Mouse (Mus musculus): ENCODE measurements around the gene Fbxo28. TPM values are rescaled to one million over a fixed set of nuclear protein-coding genes. Genes with fewer than 3 reads are reported as not detected.
A peak's percentile ranks its signal among the peaks of the same experiment; 100 is the strongest.

The Fbxo28 gene
- polyA plus RNA-seq, 1 experiment from 2014 or later, result 22.4 TPM

GRCm38 (mm10) chr1:182282091-182283075 lies 59.0 kb downstream of the Fbxo28 start, which contains the start of gene Degs1:
Degs1 (minus strand) TSS chr1:182282804.
- peak; percentile 94 for ATAC-seq (replicated peaks)

DNA sequence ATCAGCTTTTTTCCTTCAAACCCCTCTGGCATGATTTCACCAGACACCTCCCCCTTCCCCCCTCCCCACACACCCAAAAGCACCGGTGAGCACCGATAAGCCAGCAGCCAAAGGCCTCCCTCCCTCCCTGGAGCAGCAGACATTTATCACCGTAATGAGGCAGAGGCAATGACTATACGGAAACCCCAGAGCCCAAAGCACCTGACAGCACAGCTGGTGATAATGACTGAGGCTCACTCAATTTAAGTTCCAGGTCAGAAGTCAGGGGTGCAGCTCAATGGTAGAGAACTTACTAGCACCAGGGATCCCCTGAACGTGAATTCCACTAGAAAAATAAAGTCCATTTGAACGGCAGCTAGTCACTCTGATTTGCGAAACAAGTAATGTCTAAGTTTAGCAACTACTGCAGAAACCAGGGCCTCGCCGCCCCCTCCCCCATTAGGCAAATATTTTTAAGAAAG lies 60.1 kb downstream of the Fbxo28 start:
- no peaks in the 10 kb centered on the region for H3K27me3 ChIP-seq (replicated peaks)
- H3K9me3 ChIP-seq, result no peaks in the 10 kb centered on the region
- 22% methylated on average over 9 of the region's 9 CpGs for WGBS
- H3K4me3 ChIP-seq, result peak overlapping the region; percentile 70
- H3K4me1 ChIP-seq, result peaks cover 27% of the 10 kb centered on the region
- no peak for ATAC-seq (replicated peaks)
- H3K4me2 ChIP-seq, result peak overlapping the region; percentile 71
- peak overlapping the region; percentile 1; the same call in 1 of the 2 replicates for H3K9ac ChIP-seq
- H3K27ac ChIP-seq, result no peak overlapping the region
- H3K36me3 ChIP-seq (replicated peaks), result 0 out of 2 replicates have a peak, but pooled peaks cover 11% of the 10 kb centered on the region

More at GRCm38 (mm10) chr1:182282091-182283075, 59.0 kb downstream of the Fbxo28 start, which contains the start of gene Degs1:
- peak within 1 kb of the TSS; percentile 71 for H3K4me2 ChIP-seq
- peaks cover 27% of the 10 kb centered on the region for H3K4me1 ChIP-seq
- peak within 1 kb of the TSS; percentile 71 for H3K9ac ChIP-seq
- 0 out of 2 replicates have a peak, but pooled peaks cover 4% of the 10 kb centered on the region for H3K36me3 ChIP-seq (replicated peaks)
- H3K9me3 ChIP-seq, result no peaks in the 10 kb centered on the region
- no peaks in the 10 kb centered on the region for H3K27me3 ChIP-seq (replicated peaks)
- peak within 1 kb of the TSS; percentile 70 for H3K4me3 ChIP-seq
- under 1% methylated on average over 82 of the region's 94 CpGs for WGBS
- H3K27ac ChIP-seq, result peak within 1 kb of the TSS; percentile 77

- peak overlapping the region; percentile 71 for H3K4me2 ChIP-seq
- WGBS, result 57% methylated on average over 11 of the region's 11 CpGs
- H3K9me3 ChIP-seq, result no peaks in the 10 kb centered on the region
- no peaks in the 10 kb centered on the region for H3K27me3 ChIP-seq (replicated peaks)
- H3K27ac ChIP-seq, result no peak overlapping the region
- no peak overlapping the region for H3K9ac ChIP-seq
- H3K4me1 ChIP-seq, result peaks cover 27% of the 10 kb centered on the region
- no peak for ATAC-seq (replicated peaks)
- H3K4me3 ChIP-seq, result peak overlapping the region; percentile 70; the same call in 1 of the 2 replicates
- H3K36me3 ChIP-seq (replicated peaks), result 0 out of 2 replicates have a peak, but pooled peaks cover 11% of the 10 kb centered on the region
Observed at GRCm38 (mm10) chr1:182280577-182280976, 60.9 kb downstream of the Fbxo28 start.

GRCm38 (mm10) chr1:182280046-182280445 lies 61.4 kb downstream of the Fbxo28 start:
- no peak for ATAC-seq (replicated peaks)
- Histone ChIP-seq H3K9me3 (no peaks in the 10 kb centered on the region), H3K27ac (no peak overlapping the region), H3K4me2 (no peak overlapping the region), H3K9ac (no peak overlapping the region), H3K4me1 (peaks cover 27% of the 10 kb centered on the region), H3K36me3 (replicated peaks) (0 out of 2 replicates have a peak, but pooled peaks cover 11% of the 10 kb centered on the region), H3K4me3 (no peak overlapping the region), H3K27me3 (replicated peaks) (no peaks in the 10 kb centered on the region)
- WGBS, result 83% methylated on average over 6 of the region's 6 CpGs

DNA sequence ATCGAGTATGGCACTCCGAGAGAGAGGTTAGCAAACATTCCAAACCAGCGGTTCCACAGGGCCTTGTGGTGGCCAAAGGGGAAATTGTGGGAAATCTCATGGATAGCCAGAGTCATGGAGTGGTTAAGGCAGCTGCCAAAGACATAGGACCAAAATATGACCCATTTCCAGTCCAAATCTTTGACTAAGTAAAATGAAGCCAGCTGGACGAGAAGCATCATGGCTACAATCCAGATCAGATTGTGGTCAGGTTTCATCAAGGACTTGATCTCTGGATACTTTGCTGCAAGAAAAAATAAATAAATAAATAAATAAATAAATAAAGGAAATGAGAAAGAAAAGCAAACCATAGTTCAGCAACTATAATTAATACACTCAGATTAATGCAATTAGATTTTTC lies 62.0 kb downstream of the Fbxo28 start:
- Histone ChIP-seq H3K4me1 (peaks cover 27% of the 10 kb centered on the region), H3K27ac (no peak overlapping the region), H3K36me3 (replicated peaks) (0 out of 2 replicates have a peak, but pooled peaks cover 11% of the 10 kb centered on the region), H3K27me3 (replicated peaks) (no peaks in the 10 kb centered on the region), H3K9ac (no peak overlapping the region), H3K4me3 (no peak overlapping the region), H3K4me2 (no peak overlapping the region), H3K9me3 (no peaks in the 10 kb centered on the region)
- no peak for ATAC-seq (replicated peaks)
- WGBS, result 97% methylated on average over 4 of the region's 4 CpGs

GRCm38 (mm10) chr1:182275109-182275508 lies 66.3 kb downstream of the Fbxo28 start:
- Histone ChIP-seq H3K36me3 (replicated peaks) (0 out of 2 replicates have a peak, but pooled peaks cover 11% of the 10 kb centered on the region), H3K4me2 (no peak overlapping the region), H3K4me1 (peaks cover 2% of the 10 kb centered on the region; the same call in 1 of the 2 replicates), H3K4me3 (no peak overlapping the region), H3K27me3 (replicated peaks) (no peaks in the 10 kb centered on the region), H3K9me3 (no peaks in the 10 kb centered on the region), H3K27ac (no peak overlapping the region), H3K9ac (no peak overlapping the region)
- 96% methylated on average over 6 of the region's 6 CpGs for WGBS
- no peak for ATAC-seq (replicated peaks)

GRCm38 (mm10) chr1:182271632-182272031 lies 69.8 kb downstream of the Fbxo28 start:
- Histone ChIP-seq H3K9ac (no peak overlapping the region), H3K4me2 (no peak overlapping the region), H3K4me3 (no peak overlapping the region), H3K4me1 (no peaks in the 10 kb centered on the region), H3K27me3 (replicated peaks) (no peaks in the 10 kb centered on the region), H3K9me3 (no peaks in the 10 kb centered on the region), H3K36me3 (replicated peaks) (0 out of 2 replicates have a peak, but pooled peaks cover under 1% of the 10 kb centered on the region), H3K27ac (no peak overlapping the region)
- 91% methylated on average over 5 of the region's 5 CpGs for WGBS
- no peak for ATAC-seq (replicated peaks)

DNA sequence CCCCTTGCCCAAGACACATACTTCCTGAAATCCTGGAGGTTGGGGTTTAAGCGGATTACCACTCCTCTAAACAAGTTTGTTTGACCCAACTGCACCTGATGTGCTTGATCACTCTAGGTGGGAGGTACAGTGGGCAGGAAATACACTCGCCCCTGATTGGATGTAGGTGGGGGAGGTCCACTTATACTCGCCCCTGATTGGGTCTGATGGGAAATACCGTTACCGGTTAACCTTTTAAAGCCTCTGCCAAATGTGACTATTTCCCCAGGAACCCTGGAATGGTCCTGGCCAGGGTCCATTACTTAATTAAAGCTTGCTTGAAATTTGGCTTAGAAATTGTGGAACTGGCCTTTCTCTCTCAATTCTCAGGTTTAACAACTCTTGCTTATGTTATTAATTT lies 70.3 kb downstream of the Fbxo28 start:
- H3K4me1 ChIP-seq, result no peaks in the 10 kb centered on the region
- ATAC-seq (replicated peaks), result no peak
- H3K27me3 ChIP-seq (replicated peaks), result no peaks in the 10 kb centered on the region
- no peaks in the 10 kb centered on the region for H3K36me3 ChIP-seq (replicated peaks)
- H3K9me3 ChIP-seq, result no peaks in the 10 kb centered on the region
- H3K27ac ChIP-seq, result no peak overlapping the region
- WGBS, result 83% methylated on average over 5 of the region's 5 CpGs
- no peak overlapping the region for H3K4me3 ChIP-seq
- no peak overlapping the region for H3K9ac ChIP-seq
- H3K4me2 ChIP-seq, result no peak overlapping the region

GRCm38 (mm10) chr1:182268317-182268716 lies 73.1 kb downstream of the Fbxo28 start:
- no peak for ATAC-seq (replicated peaks)

GRCm38 (mm10) chr1:182266028-182266525 lies 75.4 kb downstream of the Fbxo28 start:
- no peaks in the 10 kb centered on the region for H3K9me3 ChIP-seq
- 96% methylated on average over 11 of the region's 11 CpGs for WGBS
- ATAC-seq (replicated peaks), result no peak
- H3K27ac ChIP-seq, result no peak overlapping the region
- H3K4me3 ChIP-seq, result no peak overlapping the region
- no peak overlapping the region for H3K4me2 ChIP-seq
- H3K27me3 ChIP-seq (replicated peaks), result no peaks in the 10 kb centered on the region
- H3K9ac ChIP-seq, result no peak overlapping the region
- H3K4me1 ChIP-seq, result no peaks in the 10 kb centered on the region
- H3K36me3 ChIP-seq (replicated peaks), result no peaks in the 10 kb centered on the region

More at GRCm38 (mm10) chr1:182268317-182268716, 73.1 kb downstream of the Fbxo28 start:
- no peak overlapping the region for H3K9ac ChIP-seq
- H3K4me3 ChIP-seq, result no peak overlapping the region
- no peak overlapping the region for H3K27ac ChIP-seq
- H3K9me3 ChIP-seq, result no peaks in the 10 kb centered on the region
- H3K27me3 ChIP-seq (replicated peaks), result no peaks in the 10 kb centered on the region
- WGBS, result 38% methylated on average over 4 of the region's 4 CpGs
- H3K4me1 ChIP-seq, result no peaks in the 10 kb centered on the region
- no peak overlapping the region for H3K4me2 ChIP-seq
- H3K36me3 ChIP-seq (replicated peaks), result no peaks in the 10 kb centered on the region
